Mouse (Mus musculus): ENCODE results near the gene Tgtp2. TPM values are rescaled to one million over a fixed set of nuclear protein-coding genes. Genes with fewer than 3 reads are reported as not detected.
"Not testable (repeated sequence)": the region's sequence is repeated elsewhere in the genome, so short reads cannot be mapped to it uniquely, and the experiment has no call there.

Tgtp2 gene
- polyA plus RNA-seq, 1 experiment = 17.4 TPM

DNA sequence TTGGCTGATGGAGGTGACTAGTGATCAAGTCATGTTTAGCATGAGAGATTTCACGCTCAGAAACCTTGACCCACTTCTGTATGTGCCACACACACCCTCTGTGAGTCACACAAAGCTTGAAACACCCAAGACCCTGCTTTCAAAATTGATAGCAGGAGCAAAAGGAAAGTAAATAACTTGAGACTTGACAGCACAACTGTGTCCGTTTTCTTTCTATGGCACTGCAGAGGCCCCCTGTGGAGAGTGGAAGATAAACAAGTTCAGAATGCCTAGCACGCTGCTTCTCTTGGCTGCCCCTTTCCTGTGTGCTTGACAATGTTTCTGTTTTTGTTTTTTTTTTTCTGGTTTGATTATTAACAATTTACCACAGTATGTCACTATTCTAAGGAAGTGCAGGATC, 20.9 kb upstream of the Tgtp2 start:
- DNase-seq (ENCODE audit: low spot score) = no peak

DNA sequence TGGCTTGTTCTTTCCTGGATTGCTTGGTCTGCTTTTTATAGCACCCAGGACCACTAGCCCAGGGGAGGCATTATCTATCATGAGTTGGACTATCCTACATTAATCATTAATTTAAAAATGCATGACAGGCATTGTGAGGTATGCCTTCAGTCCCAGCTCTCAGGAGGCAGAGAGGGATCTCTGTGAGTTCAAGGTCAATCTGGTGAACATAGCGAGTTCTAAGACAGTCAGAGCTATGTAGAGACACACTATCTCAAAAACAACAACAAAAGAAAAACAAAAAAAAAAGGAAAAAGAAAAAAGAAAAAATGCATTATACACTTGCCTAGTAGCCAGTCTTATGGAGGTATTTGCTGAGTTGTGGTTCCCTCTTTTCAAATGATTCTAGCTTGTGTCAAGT, 20.4 kb upstream of the Tgtp2 start:
- DNase-seq (ENCODE audit: low spot score) = no peak

DNA sequence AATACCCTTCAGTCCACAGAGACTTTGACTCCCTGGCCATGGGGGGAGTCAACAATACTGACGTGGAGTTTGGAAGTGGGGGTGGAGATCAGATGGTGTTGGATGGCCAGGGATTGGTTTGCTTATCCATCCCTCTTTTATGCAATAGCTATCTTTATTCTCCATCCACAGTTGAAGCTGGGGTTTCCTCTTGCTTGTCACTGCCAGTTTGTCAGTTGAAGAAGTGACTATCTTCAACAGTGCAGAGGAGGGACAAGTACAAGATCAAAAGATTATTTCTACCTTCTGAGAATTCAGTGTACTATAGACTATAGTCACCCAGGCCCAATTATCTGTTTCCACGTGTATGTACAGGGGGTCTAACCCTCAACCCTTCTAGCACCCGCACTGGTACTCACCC, 19.8 kb upstream of the Tgtp2 start:
- DNase-seq (ENCODE audit: low spot score) = no peak

DNA sequence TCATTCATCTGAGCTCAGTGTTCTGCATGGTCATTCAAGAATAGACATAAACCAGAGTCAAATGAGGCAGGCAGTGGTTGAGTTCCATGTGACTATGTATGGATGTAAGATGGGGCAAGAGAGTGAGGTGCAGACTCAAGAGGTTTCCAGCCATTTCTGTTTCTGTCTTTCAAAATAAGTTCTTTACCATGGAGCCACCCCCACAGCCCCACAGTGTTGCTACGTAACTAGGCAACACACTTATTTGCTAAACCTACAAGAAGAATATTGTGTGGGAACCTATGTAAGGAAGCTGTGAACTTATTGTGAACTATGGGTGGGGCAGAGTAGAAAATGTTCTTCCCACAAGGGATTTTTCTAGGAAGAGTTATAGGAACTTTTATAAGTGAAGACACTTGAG, 19.1 kb upstream of the Tgtp2 start:
- no peak for DNase-seq (ENCODE audit: low spot score)

DNA sequence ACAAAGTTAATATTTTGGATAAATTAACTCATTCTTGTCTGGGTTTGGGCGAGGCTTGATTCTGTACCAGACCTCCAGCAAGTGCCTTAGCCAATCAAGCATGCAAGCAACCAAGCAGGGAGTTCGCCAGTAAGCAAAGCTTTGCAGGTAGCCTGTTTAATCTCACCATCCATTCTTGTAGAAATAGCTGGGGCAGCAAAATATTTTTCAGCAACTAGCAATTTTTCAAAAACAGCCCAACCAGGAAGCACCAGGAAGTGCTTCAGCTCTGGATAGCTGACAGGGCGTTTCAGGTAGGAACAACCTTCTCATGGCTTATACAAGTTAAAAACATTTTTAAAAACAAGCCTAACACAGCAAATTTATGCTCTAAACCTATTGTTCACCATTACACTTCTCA, 17.9 kb upstream of the Tgtp2 start:
- no peak for DNase-seq (ENCODE audit: low spot score)

DNA sequence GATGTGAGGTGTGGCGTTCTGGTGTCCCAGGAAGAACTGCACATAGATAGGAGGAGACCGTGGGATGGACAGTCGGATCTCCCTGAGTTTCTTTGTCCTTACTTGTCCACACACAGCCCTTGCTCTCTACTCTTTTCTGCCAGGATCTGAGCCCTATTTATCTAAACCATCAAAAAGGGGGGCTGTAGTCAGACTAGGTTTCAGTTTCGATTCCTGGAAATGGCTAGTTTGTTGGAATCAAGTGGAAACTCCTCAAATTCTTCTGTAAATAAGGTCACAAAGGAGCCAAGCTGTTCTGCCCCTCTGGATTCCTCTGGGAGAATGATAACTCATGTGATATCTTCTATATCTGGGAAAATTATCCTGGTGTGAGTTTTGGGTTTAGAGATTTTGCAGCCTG, 17.4 kb upstream of the Tgtp2 start:
- no peak for DNase-seq (ENCODE audit: low spot score)

DNA sequence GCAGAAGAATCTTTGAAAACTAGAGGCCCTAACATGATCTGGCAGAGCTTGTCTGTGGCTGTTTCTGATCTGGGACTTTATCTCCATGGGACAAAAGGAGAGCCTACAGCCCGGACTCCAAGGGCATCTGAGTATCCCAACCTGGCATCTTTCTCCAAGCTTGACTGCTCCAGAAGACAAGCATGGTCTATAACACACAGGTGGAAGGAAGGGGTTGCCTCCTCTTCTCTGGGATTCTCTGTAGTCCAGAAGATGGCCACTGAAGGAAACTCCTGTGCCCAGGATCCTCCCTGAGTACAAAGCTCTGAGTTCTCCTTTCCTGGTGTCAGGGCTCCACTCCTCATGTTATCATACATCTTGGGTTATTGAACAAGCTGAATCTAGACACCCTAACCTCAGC, 16.6 kb upstream of the Tgtp2 start:
- no peak for DNase-seq (ENCODE audit: low spot score)

DNA sequence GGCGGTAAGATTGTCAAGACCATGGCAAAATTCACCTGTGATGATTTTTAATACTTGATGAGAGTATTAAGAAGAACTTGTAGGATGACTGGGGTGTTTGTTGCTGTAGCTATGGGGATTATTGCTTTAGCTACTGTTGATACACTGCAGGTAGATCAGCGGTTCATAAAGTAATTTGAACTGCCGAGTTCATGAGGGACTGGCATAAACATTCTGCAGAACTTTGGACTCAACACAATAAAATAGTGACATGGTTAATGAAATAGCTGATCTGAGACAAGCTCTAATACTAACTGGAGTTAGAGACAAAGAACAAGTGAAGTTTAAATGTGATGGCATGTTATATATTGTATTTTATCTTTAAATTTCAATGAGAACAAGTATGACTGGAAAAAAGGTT, 14.7 kb upstream of the Tgtp2 start:
- no peak for DNase-seq (ENCODE audit: low spot score)

DNA sequence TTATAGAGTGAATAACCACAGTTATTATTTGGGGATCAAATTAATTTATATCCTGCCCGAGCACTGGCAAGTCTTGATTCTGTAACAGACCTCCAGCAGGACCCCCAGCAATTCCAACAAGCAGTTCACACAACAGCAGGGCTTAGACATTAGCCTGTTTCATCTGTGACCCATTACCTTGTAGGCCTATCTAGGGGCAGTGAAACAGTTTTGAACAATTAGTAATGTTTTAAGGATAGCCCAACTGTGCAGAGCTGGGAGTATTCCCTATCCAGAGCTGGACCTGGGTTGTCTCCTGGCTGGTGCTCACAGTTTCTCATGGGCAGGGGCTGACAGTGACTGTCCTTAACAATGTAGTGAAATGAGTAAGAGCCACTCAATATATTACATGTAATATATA, 13.0 kb upstream of the Tgtp2 start:
- no peak for DNase-seq (ENCODE audit: low spot score)

DNA sequence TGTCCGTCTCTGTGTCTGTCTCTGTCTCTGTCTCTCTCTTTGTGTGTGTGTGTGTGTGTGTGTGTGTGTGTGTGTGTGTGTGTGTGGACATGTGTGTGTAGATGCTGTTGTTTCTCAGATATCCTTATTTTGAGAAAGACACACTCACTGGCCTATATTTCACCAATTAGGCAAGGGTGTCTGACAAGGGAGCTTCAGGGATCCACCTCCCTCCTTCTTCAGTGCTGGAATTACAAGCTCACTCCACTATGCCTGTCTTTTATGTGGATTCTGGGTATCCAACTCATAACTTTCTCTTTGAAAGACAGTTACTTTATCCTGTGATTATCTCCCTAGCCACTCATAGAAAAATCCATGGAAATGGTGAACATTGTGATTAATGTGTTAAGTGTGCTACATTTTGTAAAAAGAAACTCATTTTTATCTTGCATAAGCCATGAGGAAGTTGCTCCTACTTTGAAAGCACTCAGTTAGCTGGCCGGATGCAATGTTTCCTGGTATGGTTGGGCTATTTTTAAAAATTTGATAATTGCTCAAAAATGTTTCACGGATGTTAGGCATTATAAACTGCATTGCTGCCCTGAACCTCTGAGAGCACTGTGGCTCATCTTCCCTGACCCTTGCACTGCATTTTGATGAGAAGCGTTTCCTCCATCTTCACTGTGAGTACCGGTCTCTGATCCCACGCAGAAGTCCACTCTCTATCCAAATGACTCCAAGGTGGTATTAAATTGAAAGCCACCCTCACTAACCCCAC, 12.2 kb upstream of the Tgtp2 start, which contains the start of gene Ifi47:
Gene Ifi47, plus strand, starts transcription at position 587 of the 757 bp plus-strand sequence.
- DNase-seq (ENCODE audit: low spot score) = not testable (repeated sequence)

DNA sequence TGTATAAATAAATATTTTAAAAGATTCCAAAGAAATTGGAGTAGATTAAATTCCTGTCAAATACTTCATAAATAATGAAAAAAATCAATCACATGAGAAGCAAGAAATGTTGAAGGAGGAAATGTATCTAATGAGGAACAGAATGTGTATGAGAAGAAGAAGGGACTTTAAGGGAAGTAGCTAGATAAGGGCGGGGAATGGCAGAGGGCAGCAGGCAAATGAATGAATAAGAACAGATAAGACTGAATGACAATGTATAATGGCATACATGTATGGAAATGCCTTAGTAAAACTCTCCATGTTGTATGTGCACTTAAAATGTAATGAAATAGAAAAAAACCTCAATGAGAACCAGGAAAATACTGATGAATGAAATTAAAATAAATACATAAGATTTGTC, 4.4 kb upstream of the Tgtp2 start:
- no peak for DNase-seq (ENCODE audit: low spot score)

DNA sequence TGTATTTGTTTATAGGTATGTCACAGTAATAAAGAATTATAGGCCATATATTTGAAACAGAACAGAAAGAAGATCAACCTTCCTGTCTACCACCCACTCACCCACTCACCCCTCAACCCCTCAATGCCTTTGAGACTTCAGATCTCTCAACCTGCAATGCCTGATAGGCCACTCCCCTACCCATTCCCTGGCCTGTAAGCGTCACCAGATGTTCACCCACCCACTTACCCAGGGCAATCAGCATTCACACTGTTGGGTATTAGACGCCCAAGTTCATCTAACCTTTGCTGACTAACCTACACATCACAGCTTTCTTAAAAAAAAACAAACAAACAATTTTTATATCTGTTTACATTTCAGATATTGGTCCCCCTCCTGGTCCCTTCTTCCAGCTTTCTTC, 2.1 kb downstream of the Tgtp2 start:
- DNase-seq (ENCODE audit: low spot score) = not testable (repeated sequence)

DNA sequence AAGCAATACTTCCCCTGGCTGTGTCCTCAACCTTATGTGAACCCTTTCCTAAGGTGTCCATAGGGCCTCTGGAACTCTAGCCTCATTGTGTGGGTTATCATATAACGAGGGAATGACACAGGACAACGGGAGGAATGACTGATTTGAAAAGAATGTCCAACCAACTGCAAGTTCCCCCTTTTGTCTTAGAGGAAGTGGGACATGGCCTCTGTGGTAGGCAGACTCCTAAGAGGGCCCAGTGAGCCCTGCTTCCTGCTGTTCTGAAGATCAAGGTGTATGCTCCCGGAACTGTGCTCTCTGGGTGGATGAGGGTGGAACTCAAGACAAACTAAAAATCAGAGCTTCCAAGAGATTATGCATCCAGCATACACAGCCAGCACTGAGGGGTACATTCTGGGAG, 3.9 kb downstream of the Tgtp2 start:
- DNase-seq (ENCODE audit: low spot score) = not testable (repeated sequence)

DNA sequence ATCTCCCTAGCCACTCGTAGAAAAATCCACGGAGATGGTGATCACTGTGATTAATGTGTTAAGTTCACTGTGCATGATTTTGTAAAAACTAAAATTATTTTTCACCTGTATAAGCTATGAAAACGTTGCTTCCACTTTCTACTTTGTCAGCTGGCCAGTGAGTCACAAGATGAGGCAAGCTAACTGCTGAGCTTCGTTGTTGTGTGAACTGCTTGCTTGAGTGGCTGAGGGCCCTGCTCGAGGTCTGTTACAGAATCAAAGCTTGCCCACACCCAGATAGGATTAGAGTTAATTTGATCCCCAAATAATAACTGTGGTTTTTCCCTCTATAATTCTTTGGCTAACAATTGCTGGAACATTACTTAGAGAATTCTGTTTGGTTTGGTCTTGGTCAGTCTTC, 12.1 kb downstream of the Tgtp2 start:
- not testable (repeated sequence) for DNase-seq (ENCODE audit: low spot score)

DNA sequence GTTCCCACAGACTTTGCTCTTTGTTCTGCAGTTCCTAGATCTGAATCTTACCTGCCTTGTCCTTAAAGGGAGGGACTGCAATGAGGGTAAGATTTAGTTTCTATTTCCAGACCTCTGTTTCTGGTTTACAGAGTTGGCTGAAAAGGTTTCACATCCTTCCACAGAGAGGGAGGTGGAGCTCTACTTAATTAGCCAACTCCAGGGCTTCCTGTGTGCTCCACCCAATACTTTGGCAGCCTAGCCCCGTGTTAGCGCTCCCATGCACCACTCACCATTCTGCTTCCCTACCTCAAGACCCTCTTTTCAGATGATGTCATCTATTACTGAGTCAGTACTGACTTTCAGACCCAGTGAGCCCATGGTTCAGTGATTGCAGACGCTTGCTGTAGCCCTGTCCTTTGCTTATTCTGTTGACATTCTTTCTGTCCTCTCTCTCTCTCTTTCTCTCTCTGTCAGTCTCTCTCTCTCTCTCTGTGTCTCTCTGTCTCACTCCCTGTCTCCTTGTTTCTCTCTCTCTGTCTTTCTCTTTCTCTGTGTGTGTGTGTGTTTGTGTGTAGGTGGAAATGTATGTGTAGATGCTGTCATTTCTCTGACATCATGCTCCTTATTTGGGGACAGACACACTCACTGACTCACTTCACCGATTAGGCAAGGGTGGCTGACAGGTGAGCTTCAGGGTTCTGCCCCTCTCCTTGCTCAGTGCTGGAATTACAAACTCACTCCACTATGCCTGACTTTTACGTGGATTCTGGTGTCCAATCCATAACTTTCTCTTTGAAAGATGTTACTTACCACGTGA, 12.7 kb downstream of the Tgtp2 start, which contains the start of gene 9930111J21Rik2:
Gene 9930111J21Rik2, minus strand, starts transcription at position 150 of the 799 bp plus-strand sequence.
- not testable (repeated sequence) for DNase-seq (ENCODE audit: low spot score)

DNA sequence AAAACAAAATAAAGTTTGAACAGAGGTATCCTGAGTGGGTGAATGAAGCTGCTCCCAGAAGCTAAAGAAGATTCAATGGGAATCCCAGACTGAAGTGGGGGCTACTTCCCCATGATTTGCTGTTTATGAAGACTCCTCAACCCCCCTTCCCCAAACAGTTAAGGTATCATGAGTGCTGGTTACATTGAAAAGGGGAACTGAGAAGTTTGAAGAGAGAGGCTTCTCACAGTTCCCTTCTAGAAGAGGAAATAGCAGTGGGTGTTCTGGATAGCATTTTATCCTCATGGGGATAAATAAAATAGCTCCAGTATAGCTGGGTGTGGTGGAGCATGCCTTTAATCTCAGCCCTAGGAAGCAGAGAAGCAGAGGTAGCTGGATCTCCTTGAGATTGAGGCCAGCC, 13.9 kb downstream of the Tgtp2 start:
- not testable (repeated sequence) for DNase-seq (ENCODE audit: low spot score)

DNA sequence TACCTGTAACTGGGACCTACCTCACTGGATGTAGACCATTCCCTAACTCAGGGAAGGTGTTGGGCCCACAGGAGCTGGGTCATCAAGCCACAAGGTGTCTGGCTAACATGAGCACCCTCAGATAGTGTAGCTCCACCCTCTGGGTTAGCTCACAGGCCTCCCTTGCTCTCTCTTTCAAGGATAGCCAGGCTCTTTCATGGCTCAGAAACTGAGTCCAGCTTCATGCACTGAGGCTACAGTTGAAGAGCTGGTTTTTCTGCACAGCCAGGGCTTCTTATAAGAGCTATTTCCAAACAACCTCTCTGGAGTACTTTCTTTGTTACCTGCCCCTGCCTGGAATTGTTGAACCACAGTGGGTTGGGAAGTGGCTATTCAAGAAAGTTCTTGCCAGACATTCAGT, 51.9 kb downstream of the Tgtp2 start:
- DNase-seq (ENCODE audit: low spot score) = not testable (repeated sequence)

Other genes starting within 250 kb of the Tgtp2 start
- gene Trim41, start 246.9 kb downstream of the Tgtp2 start, polyA plus RNA-seq (2012; rRNA removed) = 34.8 and 37.5 TPM in 2 replicates
- 14.9 and 16.1 TPM in 2 replicates for gene Trim7, start 238.1 kb downstream of the Tgtp2 start, polyA plus RNA-seq (2012; rRNA removed)
- 20.8 and 23.2 TPM in 2 replicates for gene Gm12184, start 237.6 kb downstream of the Tgtp2 start, polyA plus RNA-seq (2012; rRNA removed)
- 30.5 and 54.8 TPM in 2 replicates for gene Irgm1, start 192.5 kb downstream of the Tgtp2 start, polyA plus RNA-seq (2012; rRNA removed)
- gene Gm5431, start 162.0 kb downstream of the Tgtp2 start, polyA plus RNA-seq (2012; rRNA removed) = 0.98 and 1.6 TPM in 2 replicates
- gene Psme2b, start 118.0 kb downstream of the Tgtp2 start, polyA plus RNA-seq (2012; rRNA removed) = 8.6 and 13.8 TPM in 2 replicates
- gene Olfr56, start 85.3 kb downstream of the Tgtp2 start, polyA plus RNA-seq (2012; rRNA removed) = 0.34 and 0.74 TPM in 2 replicates
- 1.9 and 3.4 TPM in 2 replicates for gene 9930111J21Rik1, start 84.8 kb downstream of the Tgtp2 start, polyA plus RNA-seq (2012; rRNA removed)
- 0.58 and 1.5 TPM in 2 replicates for gene Gm12185, start 72.0 kb downstream of the Tgtp2 start, polyA plus RNA-seq (2012; rRNA removed)
- 6.4 and 10.5 TPM in 2 replicates for gene Tgtp1, start 70.0 kb downstream of the Tgtp2 start, polyA plus RNA-seq (2012; rRNA removed)
- gene 9930111J21Rik2, start 13.0 kb downstream of the Tgtp2 start, polyA plus RNA-seq (2012; rRNA removed) = 5.9 and 7.8 TPM in 2 replicates
- 16.0 and 23.9 TPM in 2 replicates for gene Ifi47, start 12.4 kb upstream of the Tgtp2 start, polyA plus RNA-seq (2012; rRNA removed)
- gene Olfr1396, start 50.7 kb upstream of the Tgtp2 start, polyA plus RNA-seq (2012; rRNA removed) = 0.06 and 0.14 TPM in 2 replicates
- gene Olfr1395, start 78.1 kb upstream of the Tgtp2 start, polyA plus RNA-seq (2012; rRNA removed) = not detected in 2 replicates
- gene Olfr1394, start 90.2 kb upstream of the Tgtp2 start, polyA plus RNA-seq (2012; rRNA removed) = not detected in 2 replicates
- gene Btnl9, start 123.0 kb upstream of the Tgtp2 start, polyA plus RNA-seq (2012; rRNA removed) = 0.62 and 0.73 TPM in 2 replicates
- gene Zfp62, start 139.1 kb upstream of the Tgtp2 start, polyA plus RNA-seq (2012; rRNA removed) = 12.4 and 17.0 TPM in 2 replicates
- 61.8 and 63.4 TPM in 2 replicates for gene Mgat1, start 180.0 kb upstream of the Tgtp2 start, polyA plus RNA-seq (2012; rRNA removed)
- 0.06 and 0.12 TPM in 2 replicates for gene Olfr1393, start 214.1 kb upstream of the Tgtp2 start, polyA plus RNA-seq (2012; rRNA removed)
- gene Olfr1392, start 221.1 kb upstream of the Tgtp2 start, polyA plus RNA-seq (2012; rRNA removed) = 0.10 and 0.15 TPM in 2 replicates
- not detected in 2 replicates for gene Olfr10, start 240.5 kb upstream of the Tgtp2 start, polyA plus RNA-seq (2012; rRNA removed)

All from urinary bladder, adult 2 months (tissue).